Mouse (Mus musculus) G1E (cell line): ENCODE results near the gene Gm27027.

ENCODE experiments used
- CTCF ChIP-seq: IDR thresholded peaks from 2 replicates; pipeline ENCODE4 v1.5.1; 2012; ENCODE audit warnings: low read depth, low read length, inconsistent platforms, mixed read lengths
- GATA1 ChIP-seq: IDR thresholded peaks from 2 replicates; pipeline ENCODE4 v1.6.1; 2012; ENCODE audit warnings: borderline replicate concordance, low read length, inconsistent platforms, mixed read lengths
- TAL1 ChIP-seq: conservative IDR thresholded peaks from 2 replicates; pipeline ENCODE4 v1.6.1; 2012; ENCODE audit warnings: low read depth, low read length, inconsistent platforms, mixed read lengths

GRCm38 (mm10) chr2:94030602-94031001, 34.4 kb upstream of the Gm27027 start:
- no peak for TF ChIP-seq TAL1
- no peak for TF ChIP-seq CTCF
- no peak for TF ChIP-seq GATA1
